Mouse (Mus musculus): Measurements from ENCODE around the gene Tgfa. TPM values are rescaled to one million over a fixed set of nuclear protein-coding genes. Genes with fewer than 3 reads are reported as not detected.

Gene Tgfa
- total RNA-seq, 2 experiments from 2014 or later = 38.1 to 42.4 TPM

DNA sequence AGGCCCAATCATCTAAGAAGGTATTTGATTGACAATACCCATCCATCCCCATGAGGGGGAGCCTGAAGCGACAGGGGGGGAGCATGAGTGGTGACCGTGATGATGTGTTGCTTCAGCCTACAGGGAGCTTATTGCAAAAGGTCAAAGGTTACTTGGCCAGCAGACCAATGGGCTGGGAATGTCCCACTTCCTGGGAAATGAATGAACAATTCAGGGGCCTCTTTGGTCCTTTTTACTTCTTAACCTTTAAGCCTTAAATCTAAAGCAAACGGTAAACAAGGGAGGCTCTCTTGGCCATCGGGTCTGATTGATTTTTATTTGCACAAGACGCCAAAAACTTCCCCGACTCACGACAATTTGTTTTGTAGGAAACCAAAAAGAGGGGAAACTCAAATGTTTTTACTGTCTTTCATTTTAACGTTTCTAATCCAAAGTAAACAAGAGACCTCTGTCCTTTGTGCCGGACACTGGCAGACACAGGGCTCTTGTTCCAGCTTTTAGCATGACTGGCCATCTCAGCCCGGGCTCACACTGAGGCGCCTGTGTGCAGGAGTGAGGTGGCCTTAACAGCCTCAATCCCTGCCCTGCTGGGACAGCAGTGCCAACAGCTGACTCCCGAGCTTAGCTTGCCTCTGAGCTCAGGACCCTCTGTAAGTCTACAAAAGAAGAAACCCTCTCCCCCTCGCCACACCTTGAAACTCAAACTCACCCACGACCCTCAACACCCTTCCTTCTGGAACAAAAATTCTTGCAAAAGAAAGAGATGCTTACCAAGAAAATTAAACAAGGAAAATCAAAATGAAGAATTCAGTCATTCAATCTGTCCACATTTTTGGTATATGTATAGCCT lies 8.7 kb upstream of the Tgfa start:
- DNase-seq (ENCODE audit: low spot score in 2 of 2) = no peak

GRCm38 (mm10) chr6:86188741-86189480 lies 6.1 kb upstream of the Tgfa start:
- DNase-seq (ENCODE audit: low spot score in 2 of 2) = no peak

GRCm38 (mm10) chr6:86190622-86191021 lies 4.4 kb upstream of the Tgfa start:
- DNase-seq (ENCODE audit: low spot score in 2 of 2) = no peak

DNA sequence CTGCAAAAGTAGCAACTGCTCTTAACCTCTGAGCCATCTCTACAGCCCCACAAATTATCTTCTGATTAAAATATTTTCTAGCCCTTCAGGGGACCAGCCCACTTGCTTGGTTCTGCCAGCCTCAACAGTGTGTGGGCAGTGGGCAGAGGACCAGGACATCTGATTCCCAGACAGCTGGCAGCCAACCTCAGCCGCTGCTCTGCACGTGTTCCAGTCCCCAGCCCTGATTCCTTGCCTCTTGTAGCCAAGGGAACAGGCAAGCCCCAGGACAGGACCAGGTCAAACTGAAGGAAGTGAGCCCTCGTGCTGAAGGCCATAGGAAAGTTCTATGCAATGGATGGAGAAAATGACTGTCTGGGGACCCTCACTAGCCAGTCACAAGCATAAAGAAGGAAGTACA lies 2.0 kb upstream of the Tgfa start:
- DNase-seq (ENCODE audit: low spot score in 2 of 2) = peak; percentile 39 to 60

DNA sequence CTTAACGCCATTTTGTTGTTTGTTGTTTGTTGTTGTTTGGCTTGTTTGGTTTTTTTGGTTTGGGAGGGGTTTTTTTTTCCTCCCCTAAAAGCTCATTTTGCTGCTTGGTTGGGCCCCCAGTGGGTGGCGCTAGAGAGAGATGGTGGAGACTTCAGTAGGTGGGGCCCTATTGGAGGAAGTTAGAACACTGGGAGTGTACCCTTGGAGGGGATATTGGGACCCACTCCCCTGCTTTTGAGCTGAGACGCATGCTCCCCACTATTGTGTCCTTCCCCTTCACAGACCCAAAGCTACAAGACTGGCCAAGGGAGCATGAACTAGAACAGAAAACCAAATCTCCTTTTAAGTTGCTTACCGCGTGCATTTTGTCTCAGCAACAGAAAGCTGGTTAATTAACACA lies 1.1 kb upstream of the Tgfa start:
- peak; percentile 54 to 59 for DNase-seq (ENCODE audit: low spot score in 2 of 2)

DNA sequence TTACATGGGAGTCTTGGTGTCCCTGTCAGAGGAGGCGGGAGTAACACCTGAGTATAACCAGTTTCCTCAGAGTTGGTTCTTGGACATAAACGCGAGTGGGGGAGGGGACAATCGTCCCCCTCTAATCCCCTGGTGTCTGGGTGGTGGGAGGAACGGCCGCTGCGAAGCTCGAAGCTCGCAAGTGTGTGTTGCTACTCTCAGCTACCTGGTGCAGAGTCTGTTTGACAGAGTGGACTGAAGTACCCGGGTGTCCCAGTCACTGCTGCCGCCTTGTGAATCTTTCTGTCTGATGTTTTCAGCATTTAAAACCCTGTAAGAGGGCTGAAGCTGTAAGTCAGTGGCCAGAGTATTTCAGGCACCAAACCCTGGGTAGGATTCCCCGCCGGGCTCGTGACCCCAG lies 1.0 kb downstream of the Tgfa start:
- peak in 1 of 2 experiments; percentile 35 for DNase-seq (ENCODE audit: low spot score in 2 of 2)

DNA sequence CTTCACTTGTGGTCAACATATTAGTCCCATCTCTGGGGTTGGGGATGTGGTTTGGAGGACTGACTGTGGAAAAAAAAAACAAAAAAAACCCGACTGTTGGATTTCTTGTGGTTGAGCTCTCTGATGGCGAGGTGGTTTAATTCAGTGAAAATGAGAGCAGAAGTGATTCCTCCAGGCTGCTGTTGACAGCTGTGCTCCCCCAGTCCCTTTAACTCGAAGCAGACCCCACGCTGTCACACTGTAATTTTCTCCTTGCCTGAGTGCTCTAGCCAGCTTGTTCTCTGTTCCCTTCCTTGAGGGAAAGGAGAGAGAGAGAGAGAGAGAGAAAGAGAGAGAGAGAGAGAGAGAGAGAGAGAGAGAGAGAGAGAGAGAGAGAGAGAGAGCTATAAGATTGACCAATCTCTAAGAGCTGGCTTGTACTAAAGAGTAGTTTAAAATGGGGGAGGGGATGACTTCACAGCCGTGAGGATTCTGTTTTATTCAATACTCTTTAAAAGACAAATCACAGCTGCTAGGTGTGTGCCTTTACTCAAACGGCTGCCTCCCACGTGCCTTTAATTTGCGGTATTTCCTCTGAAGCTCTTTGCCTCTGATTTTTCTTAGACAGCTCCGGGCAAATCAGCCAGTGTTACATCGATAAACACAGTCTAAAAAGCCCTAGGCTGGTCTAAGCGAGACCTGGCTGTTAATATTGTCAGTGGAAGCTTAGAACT lies 2.3 kb downstream of the Tgfa start:
- no peak for DNase-seq (ENCODE audit: low spot score in 2 of 2)

GRCm38 (mm10) chr6:86200934-86201333 lies 5.9 kb downstream of the Tgfa start:
- DNase-seq (ENCODE audit: low spot score in 2 of 2) = no peak

GRCm38 (mm10) chr6:86203101-86203500 lies 8.1 kb downstream of the Tgfa start:
- no peak for DNase-seq (ENCODE audit: low spot score in 2 of 2)

- no peak for DNase-seq (ENCODE audit: low spot score in 2 of 2)
These were observed 11.0 kb downstream of the Tgfa start for GRCm38 (mm10) chr6:86206014-86206413.

- DNase-seq (ENCODE audit: low spot score in 2 of 2) = no peak
These were observed 12.0 kb downstream of the Tgfa start for GRCm38 (mm10) chr6:86206985-86207384.

GRCm38 (mm10) chr6:86209133-86210016 lies 14.4 kb downstream of the Tgfa start:
- no peak for DNase-seq (ENCODE audit: low spot score in 2 of 2)

DNA sequence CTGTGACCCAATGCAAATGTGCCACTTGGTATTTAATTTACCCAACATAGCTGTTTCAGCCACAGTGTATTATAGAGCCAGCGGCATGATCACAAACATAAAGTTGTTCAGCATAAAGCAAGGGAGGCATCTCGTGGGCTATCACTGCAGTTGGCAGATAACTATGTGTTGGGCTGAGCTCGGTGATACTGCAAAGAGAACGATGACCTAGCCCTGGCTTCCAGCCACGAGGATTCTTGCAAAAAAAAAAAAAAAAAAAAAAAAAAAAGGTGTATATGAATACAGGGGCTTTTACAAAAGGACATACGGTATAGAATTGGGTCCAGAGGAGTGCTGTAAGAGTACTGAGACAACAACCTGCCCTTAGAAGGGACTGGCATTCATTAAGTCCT lies 15.0 kb downstream of the Tgfa start:
- no peak for DNase-seq (ENCODE audit: low spot score in 2 of 2)

DNA sequence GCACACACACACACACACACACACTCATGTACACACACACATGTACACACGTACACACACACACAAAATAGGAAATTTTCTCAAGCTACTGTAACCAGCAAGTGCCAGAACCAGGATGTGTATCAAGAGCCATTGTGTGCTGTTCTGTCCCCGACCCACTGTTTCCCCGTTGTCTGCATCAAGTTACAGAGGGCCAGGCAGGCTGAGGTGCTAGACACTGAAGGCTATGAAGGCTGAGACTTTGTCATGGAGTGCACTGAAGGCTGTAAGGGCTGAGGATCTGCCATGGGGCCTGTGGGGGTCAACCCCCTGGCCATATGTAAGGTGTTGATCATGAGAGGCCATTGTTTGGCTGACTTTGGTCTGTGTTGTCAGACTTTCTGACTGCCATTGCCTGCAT lies 15.6 kb downstream of the Tgfa start:
- DNase-seq (ENCODE audit: low spot score in 2 of 2) = no peak

DNA sequence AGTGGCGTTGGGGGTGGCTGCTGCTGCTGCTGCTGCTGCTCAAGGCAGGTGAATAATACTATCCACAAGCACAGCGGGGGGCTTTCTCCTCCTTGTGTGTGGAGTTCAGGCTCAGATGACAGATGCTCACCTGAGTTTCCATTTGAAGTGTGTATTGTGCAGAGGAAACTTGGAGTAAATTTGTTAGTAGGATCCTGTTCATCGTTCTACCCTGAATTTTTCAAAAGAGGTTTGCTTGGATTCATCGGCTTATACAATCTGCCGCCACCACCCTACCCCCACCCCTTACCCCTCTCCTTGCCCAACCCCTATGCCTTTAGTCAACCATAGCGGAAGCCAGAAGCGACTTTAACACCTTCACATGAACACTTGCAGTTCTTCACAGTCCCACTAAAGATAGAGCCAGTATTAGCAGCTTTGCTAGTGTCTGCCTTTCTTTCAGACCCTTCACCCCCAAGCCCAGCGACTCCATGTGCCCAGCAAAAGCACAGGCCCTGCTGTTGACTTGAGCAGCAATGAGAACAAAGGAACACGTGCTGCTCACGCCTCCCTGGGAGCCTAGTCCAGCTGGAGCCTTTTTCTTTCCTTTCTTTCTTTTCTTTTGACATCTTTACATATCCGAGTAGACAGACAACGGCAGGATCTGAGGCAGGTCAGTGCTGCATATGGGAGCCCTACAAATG lies 16.2 kb downstream of the Tgfa start:
- DNase-seq (ENCODE audit: low spot score in 2 of 2) = no peak

DNA sequence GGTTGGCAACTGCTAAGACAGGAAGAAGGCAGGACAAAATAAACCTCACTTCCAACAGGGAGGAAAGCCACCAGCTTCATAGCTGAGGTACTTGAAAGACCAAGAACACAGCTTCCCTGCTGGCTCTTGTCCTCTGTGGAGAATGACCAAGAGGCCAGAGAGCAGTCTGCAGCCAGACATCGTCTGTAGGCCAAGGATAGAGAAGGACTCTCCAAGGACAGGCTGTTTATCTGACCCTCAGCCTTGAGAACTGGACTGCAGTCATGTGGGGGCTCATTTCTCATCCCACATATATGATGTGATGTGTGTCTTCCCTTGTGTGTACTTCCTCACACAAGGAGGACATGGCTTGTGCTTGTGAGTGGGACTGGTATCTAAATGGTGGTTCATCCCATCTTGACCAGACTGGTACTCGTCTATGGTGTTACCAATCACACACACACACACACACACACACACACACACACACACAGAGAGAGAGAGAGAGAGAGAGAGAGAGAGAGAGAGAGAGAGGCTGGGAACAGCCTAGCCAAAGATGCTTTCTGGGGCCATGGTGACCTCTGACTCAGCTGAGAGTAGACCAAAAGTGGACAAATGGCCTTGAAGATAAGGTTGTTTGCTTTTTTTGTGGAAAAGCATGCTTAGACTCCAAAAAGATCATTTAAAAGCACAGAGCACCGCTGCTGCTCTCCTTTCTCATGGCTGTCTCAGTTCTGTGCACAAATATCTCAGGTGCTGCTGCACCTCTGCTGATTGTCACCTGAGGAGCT lies 18.0 kb downstream of the Tgfa start:
- no peak for DNase-seq (ENCODE audit: low spot score in 2 of 2)

DNA sequence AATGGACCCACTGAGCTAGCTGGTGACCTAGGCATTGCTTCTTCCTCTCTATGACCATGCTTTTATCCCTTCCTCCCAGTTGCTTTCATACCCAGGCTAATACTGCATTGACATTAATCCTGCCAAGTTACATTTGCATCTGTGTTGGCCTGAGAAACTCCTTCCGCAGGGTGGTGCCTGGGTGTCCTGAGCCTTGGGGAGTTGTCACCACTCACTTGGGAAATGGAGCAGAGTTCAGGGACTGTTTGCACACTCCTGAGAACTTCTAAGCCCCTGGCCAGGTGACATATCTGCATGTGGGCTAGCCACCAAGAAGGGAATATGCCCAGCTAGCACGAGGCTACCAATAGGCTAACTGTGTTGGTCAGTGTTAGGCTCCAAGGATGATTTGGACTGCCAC lies 23.0 kb downstream of the Tgfa start:
- DNase-seq (ENCODE audit: low spot score in 2 of 2) = no peak

- no peak for DNase-seq (ENCODE audit: low spot score in 2 of 2)
These were observed 23.7 kb downstream of the Tgfa start for GRCm38 (mm10) chr6:86218739-86219138.

DNA sequence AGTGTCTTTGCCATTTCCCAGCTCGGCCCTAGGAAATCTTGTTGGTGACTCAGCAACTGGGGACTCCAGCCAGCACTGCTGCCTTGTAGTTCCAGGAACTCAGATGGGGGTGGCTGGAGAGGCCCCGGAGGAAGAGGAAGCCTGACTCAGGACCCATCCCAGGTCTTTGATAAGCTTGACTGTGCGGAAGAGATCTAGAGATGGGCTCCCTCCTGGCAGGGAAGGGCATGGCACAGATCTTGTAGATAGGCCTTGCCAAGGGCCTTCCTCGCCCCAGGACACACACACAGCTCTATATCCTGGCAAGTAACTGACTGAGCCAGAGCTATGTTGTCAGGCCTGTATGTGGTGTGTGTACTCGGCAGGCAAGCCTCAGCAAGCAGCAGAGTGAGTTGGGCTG lies 24.5 kb downstream of the Tgfa start:
- no peak for DNase-seq (ENCODE audit: low spot score in 2 of 2)

DNA sequence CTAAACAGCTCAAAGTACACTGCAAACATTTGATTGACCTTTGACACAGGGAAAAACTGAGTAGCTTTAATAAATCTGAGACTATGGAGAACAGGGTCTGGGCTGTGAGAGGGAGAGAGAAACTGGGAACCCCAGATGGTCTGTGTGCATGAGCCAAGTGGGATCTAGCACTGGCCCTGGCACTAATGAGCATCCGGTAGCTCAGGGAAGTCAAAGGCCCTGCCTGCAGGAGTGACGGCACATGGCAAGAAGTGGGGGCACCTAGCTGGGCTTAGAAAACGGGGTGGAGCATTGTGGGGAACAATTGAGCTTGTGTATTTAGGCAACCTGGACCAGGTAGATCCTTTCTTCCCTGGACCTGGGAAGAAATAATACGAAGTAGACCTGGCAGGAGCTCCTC lies 25.1 kb downstream of the Tgfa start:
- no peak for DNase-seq (ENCODE audit: low spot score in 2 of 2)
